Mouse (Mus musculus) monocyte, adult 2 months (primary cell): ENCODE results near the gene Flot1.
A peak's percentile ranks its signal among the peaks of the same experiment; 100 is the strongest.

ENCODE experiments used
- DNase-seq, 2 experiments: peaks; one replicate each; pipeline ENCODE4 v3.0.0; 2022; ENCODE audit warnings: low spot score in 2 of 2, low read depth in 1 of 2

Flot1 gene

GRCm38 (mm10) chr17:35810900-35811648 is 12.0 kb upstream of the Flot1 start:
- no peak for DNase-seq

- no peak for DNase-seq
Observed at GRCm38 (mm10) chr17:35812307-35812706, 10.7 kb upstream of the Flot1 start.

GRCm38 (mm10) chr17:35812736-35813135 is 10.3 kb upstream of the Flot1 start:
- no peak for DNase-seq

GRCm38 (mm10) chr17:35813245-35813647 is 9.8 kb upstream of the Flot1 start:
- DNase-seq, result peak; percentile 59 to 68

GRCm38 (mm10) chr17:35813653-35814052 is 9.4 kb upstream of the Flot1 start:
- DNase-seq, result no peak

GRCm38 (mm10) chr17:35814678-35815077 is 8.4 kb upstream of the Flot1 start:
- no peak for DNase-seq

GRCm38 (mm10) chr17:35815836-35816235 is 7.2 kb upstream of the Flot1 start:
- DNase-seq, result no peak

- DNase-seq, result no peak
Observed at GRCm38 (mm10) chr17:35816686-35817085, 6.3 kb upstream of the Flot1 start.

GRCm38 (mm10) chr17:35817226-35817625 is 5.8 kb upstream of the Flot1 start:
- DNase-seq, result no peak

- no peak for DNase-seq
Observed at GRCm38 (mm10) chr17:35820111-35820510, 2.9 kb upstream of the Flot1 start.

GRCm38 (mm10) chr17:35821439-35822430 is 1.3 kb upstream of the Flot1 start, which contains the start of gene Ier3:
TSS of gene Ier3 (plus strand) at chr17:35821684.
- DNase-seq, result peak in 1 of 2 experiments; percentile 57

- no peak for DNase-seq
Observed at GRCm38 (mm10) chr17:35822564-35822963, 466 bp upstream of the Flot1 start.

- no peak for DNase-seq
Observed at GRCm38 (mm10) chr17:35824402-35824801, 1.4 kb downstream of the Flot1 start.

- no peak for DNase-seq
Observed at GRCm38 (mm10) chr17:35825109-35825850, 2.2 kb downstream of the Flot1 start.

- DNase-seq, result peak in 1 of 2 experiments; percentile 71
Observed at GRCm38 (mm10) chr17:35829737-35830136, 6.7 kb downstream of the Flot1 start.

- no peak for DNase-seq
Observed at GRCm38 (mm10) chr17:35832400-35833238, 9.6 kb downstream of the Flot1 start.

- DNase-seq, result no peak
Observed at GRCm38 (mm10) chr17:35833239-35833751, 10.3 kb downstream of the Flot1 start.

- DNase-seq, result no peak
Observed at GRCm38 (mm10) chr17:35833894-35834293, 10.9 kb downstream of the Flot1 start.

GRCm38 (mm10) chr17:35834696-35835422 is 11.8 kb downstream of the Flot1 start:
- no peak for DNase-seq
